In the genomic region with DNA sequence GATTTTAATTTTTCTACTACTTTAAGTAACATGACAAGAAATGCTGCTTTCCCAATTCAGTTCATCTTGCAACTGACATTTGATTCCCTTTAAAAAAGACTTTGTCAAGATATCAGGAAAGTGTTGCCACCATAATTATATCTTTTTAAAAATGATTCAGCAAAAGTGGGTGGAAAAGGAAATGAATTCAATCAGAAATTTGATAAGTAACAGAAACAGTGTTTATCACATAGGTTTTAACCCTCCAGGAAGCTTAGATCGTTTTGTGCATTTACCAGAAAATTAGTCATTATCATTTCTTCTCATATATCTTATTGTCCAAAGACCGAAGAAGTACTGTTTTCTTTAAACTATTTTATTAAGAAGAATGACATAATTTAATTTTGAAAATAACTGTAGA, we compare ENCODE assay signal across 16 mouse cellular contexts.
"Had no signal": no experiment of that assay in that cellular context is flagged by ENCODE, and none has a peak within 500 bp of the region (broad histone marks: within the 10 kb centered on the region; RNA-seq: fewer than 3 reads in every experiment).

No protein-coding gene starts in this region.

- H3K4me3 ChIP-seq: neural tube, embryonic 13.5 days; neural tube, embryonic 15.5 days; stomach, embryonic 15.5 days had no signal

- H3K27ac ChIP-seq: neural tube, embryonic 13.5 days; neural tube, embryonic 15.5 days; stomach, embryonic 15.5 days; stomach, postnatal 0 days had no signal

- DNase-seq: retina, postnatal 1 day; right cerebral cortex, adult 18-20 months; right cerebral cortex, postnatal 14 days; right cerebral cortex, postnatal 25 days; right cerebral cortex, postnatal 4 days; spleen, adult 18-20 months; thymus, adult 18-20 months; thymus, adult 2 months; thymus, postnatal 14 days; thymus, postnatal 25 days; thymus, postnatal 36 days; thymus, postnatal 4 days had no signal

- H3K9ac ChIP-seq: neural tube, embryonic 13.5 days; neural tube, embryonic 15.5 days; stomach, embryonic 15.5 days had no signal

- H3K27me3 ChIP-seq: neural tube, embryonic 13.5 days; neural tube, embryonic 15.5 days; stomach, embryonic 15.5 days had no signal

- H3K9me3 ChIP-seq: neural tube, embryonic 13.5 days; neural tube, embryonic 15.5 days; stomach, embryonic 15.5 days had no signal

- H3K4me1 ChIP-seq: neural tube, embryonic 13.5 days; neural tube, embryonic 15.5 days; stomach, embryonic 15.5 days had no signal

- H3K36me3 ChIP-seq: neural tube, embryonic 13.5 days; neural tube, embryonic 15.5 days; stomach, embryonic 15.5 days had no signal
